Mouse (Mus musculus): ENCODE data around the gene Arhgap30.

- TF ChIP-seq CTCF (conservative IDR thresholded peaks at IDR 0.05; ENCODE audit: insufficient read depth, insufficient read length, low read depth, low read length), result no peak
- TF ChIP-seq POLR2A (IDR thresholded peaks at IDR 0.05; ENCODE audit: low read depth, low read length), result no peak
Measured at GRCm38 (mm10) chr1:171412001-171412441, 23.3 kb downstream of the Arhgap30 start.

All from kidney, adult 2 months (tissue).